Mouse (Mus musculus) kidney, adult 2 months (tissue): ENCODE data around the gene Eif4g3.

ENCODE experiments used
- CTCF ChIP-seq: fragments of 200-500 bp; conservative IDR thresholded peaks from 2 replicates; pipeline ENCODE4 v1.5.1; 2011; ENCODE audit warnings: low read depth, mild to moderate bottlenecking, control low read depth, low read length, moderate library complexity, mixed read lengths; ENCODE audit not compliant: insufficient read depth, insufficient read length
- POLR2A ChIP-seq: fragments of 200-500 bp; IDR thresholded peaks from one replicate; pipeline ENCODE4 v1.6.1; 2011; ENCODE audit warnings: low read depth, low read length, control low read depth

DNA sequence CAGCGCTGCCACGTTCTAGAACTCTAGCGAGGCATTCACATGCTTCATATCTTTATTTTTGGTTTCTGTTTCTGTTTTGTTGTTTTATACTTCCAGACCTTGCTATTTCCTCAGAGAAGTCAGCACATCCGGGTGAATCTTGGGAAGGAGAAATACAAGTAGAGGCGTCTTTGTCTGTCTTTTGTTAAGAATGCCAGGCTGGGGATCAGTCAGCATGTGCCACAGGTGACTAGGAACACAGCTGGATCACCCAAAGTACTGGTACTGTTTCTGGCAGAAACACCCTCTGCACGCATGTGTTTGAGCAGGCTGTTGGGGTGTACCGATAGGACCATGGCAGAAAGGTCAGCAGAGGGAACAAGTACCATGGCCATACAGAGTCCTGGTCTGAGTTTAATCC lies 73.6 kb downstream of the Eif4g3 start:
- TF ChIP-seq CTCF (no peak), POLR2A (no peak)
